Mouse (Mus musculus) forebrain, embryonic 16.5 days (tissue): ENCODE measurements around the gene Gm614. TPM values are rescaled to one million over a fixed set of nuclear protein-coding genes. Genes with fewer than 3 reads are reported as not detected.
A peak's percentile ranks its signal among the peaks of the same experiment; 100 is the strongest.

Experiments
- ATAC-seq: fragments of 200-750 bp; cut with Nextera tagmentation; 2 replicates; pipeline ENCODE4 v1.8.0; 2017; ENCODE audit warnings: mild to moderate bottlenecking, moderate library complexity
- H3K27ac ChIP-seq: fragments of 300-500 bp; sonication (generic); 2 replicates; pipeline ENCODE4 v1.5.1; 2014; ENCODE audit warnings: low read length, control low read depth
- H3K27me3 ChIP-seq: fragments of 300-500 bp; sonication (generic); replicated peaks from 2 replicates; pipeline ENCODE4 v1.6.1; 2014; ENCODE audit warnings: low read length; ENCODE audit not compliant: control insufficient read depth, insufficient read depth
- H3K36me3 ChIP-seq: fragments of 300-500 bp; sonication (generic); 2 replicates; pipeline ENCODE4 v1.6.1; 2014; ENCODE audit not compliant: control insufficient read depth, insufficient read depth
- H3K4me1 ChIP-seq: fragments of 300-500 bp; sonication (generic); replicated peaks from 2 replicates; pipeline ENCODE4 v1.6.1; 2014; ENCODE audit warnings: low read length; ENCODE audit not compliant: control insufficient read depth, insufficient read depth
- H3K4me2 ChIP-seq: fragments of 300-500 bp; sonication (generic); 2 replicates; pipeline ENCODE4 v1.6.1; 2014; ENCODE audit warnings: mild to moderate bottlenecking, low read length, control low read depth
- H3K4me3 ChIP-seq: fragments of 300-500 bp; sonication (generic); replicated peaks from 2 replicates; pipeline ENCODE4 v1.5.1; 2014; ENCODE audit warnings: mild to moderate bottlenecking, low read length, control low read depth
- H3K9ac ChIP-seq: fragments of 300-500 bp; sonication (generic); replicated peaks from 2 replicates; pipeline ENCODE4 v1.6.1; 2014; ENCODE audit warnings: low read depth, low read length, control low read depth
- H3K9me3 ChIP-seq: fragments of 300-500 bp; sonication (generic); 2 replicates; pipeline ENCODE4 v1.6.1; 2016; ENCODE audit warnings: low read length; ENCODE audit not compliant: control insufficient read depth
- WGBS: fragments of 180-500 bp; shearing (Covaris S2); extraction: QIAGEN DNeasy Blood & Tissue Kit; methylation state at CpG from one replicate; pipeline ENCODE4 v1.1.7; 2014; 5-methylcytosine and 5-hydroxymethylcytosine counted together
- polyA plus RNA-seq: library from polyadenylated mRNA; unstranded; fragments of >200 nt; fragmentation: Nextera tagmentation; extraction: Ambion mirVana; gene quantifications from 2 replicates; pipeline ENCODE4 v1.2.1, GENCODE M21; 2015

The Gm614 gene
- polyA plus RNA-seq, 1 experiment from 2014 or later, result not detected

GRCm38 (mm10) chrX:101268025-101268754 is 4.4 kb upstream of the Gm614 start, which contains the start of gene Il2rg:
Il2rg (minus strand) TSS chrX:101268255.
- H3K27me3 ChIP-seq, result no peaks in the 10 kb centered on the region
- no peak within 1 kb of the TSS for H3K4me2 ChIP-seq
- H3K27ac ChIP-seq, result no peak within 1 kb of the TSS
- 82% methylated on average over 5 of the region's 5 CpGs for WGBS
- H3K9ac ChIP-seq, result no peak within 1 kb of the TSS
- H3K4me1 ChIP-seq, result no peaks in the 10 kb centered on the region
- no peaks in the 10 kb centered on the region for H3K36me3 ChIP-seq
- H3K9me3 ChIP-seq, result no peaks in the 10 kb centered on the region
- ATAC-seq, result no peak
- H3K4me3 ChIP-seq, result no peak within 1 kb of the TSS

GRCm38 (mm10) chrX:101266631-101267030 is 2.8 kb upstream of the Gm614 start:
- 97% methylated on average over 6 of the region's 6 CpGs for WGBS

GRCm38 (mm10) chrX:101260441-101261325 is 3.1 kb downstream of the Gm614 start:
- ATAC-seq, result peak; percentile 47
- Histone ChIP-seq H3K4me1 (peaks cover 7% of the 10 kb centered on the region; the same call in 1 of the 2 replicates), H3K4me3 (no peak overlapping the region), H3K27ac (peak overlapping the region; percentile 28; the same call in 1 of the 2 replicates), H3K36me3 (no peaks in the 10 kb centered on the region), H3K9me3 (no peaks in the 10 kb centered on the region), H3K9ac (no peak overlapping the region), H3K4me2 (no peak overlapping the region), H3K27me3 (no peaks in the 10 kb centered on the region)
- 17% methylated on average over 9 of the region's 13 CpGs for WGBS

More at GRCm38 (mm10) chrX:101266631-101267030, 2.8 kb upstream of the Gm614 start:
- no peaks in the 10 kb centered on the region for H3K9me3 ChIP-seq
- H3K36me3 ChIP-seq, result no peaks in the 10 kb centered on the region
- no peak for ATAC-seq
- H3K27me3 ChIP-seq, result no peaks in the 10 kb centered on the region
- H3K4me1 ChIP-seq, result no peaks in the 10 kb centered on the region
- no peak overlapping the region for H3K9ac ChIP-seq
- H3K27ac ChIP-seq, result no peak overlapping the region
- no peak overlapping the region for H3K4me3 ChIP-seq
- no peak overlapping the region for H3K4me2 ChIP-seq

GRCm38 (mm10) chrX:101256603-101257002 is 7.2 kb downstream of the Gm614 start:
- peaks cover 12% of the 10 kb centered on the region for H3K4me1 ChIP-seq
- H3K4me3 ChIP-seq, result no peak overlapping the region
- WGBS, result 83% methylated on average over 13 of the region's 13 CpGs
- H3K27ac ChIP-seq, result no peak overlapping the region
- no peak for ATAC-seq
- no peaks in the 10 kb centered on the region for H3K27me3 ChIP-seq
- no peak overlapping the region for H3K4me2 ChIP-seq
- no peaks in the 10 kb centered on the region for H3K36me3 ChIP-seq
- no peak overlapping the region for H3K9ac ChIP-seq
- no peaks in the 10 kb centered on the region for H3K9me3 ChIP-seq

GRCm38 (mm10) chrX:101254740-101255139 is 9.1 kb downstream of the Gm614 start:
- Histone ChIP-seq H3K4me1 (peaks cover 5% of the 10 kb centered on the region; the same call in 1 of the 2 replicates), H3K27ac (no peak overlapping the region), H3K9ac (peak overlapping the region; percentile 53), H3K4me3 (peak overlapping the region; percentile 54), H3K9me3 (no peaks in the 10 kb centered on the region), H3K36me3 (no peaks in the 10 kb centered on the region), H3K27me3 (no peaks in the 10 kb centered on the region), H3K4me2 (peak overlapping the region; percentile 71)
- ATAC-seq, result peak; percentile 34
- WGBS, result 18% methylated on average over 25 of the region's 26 CpGs

- Histone ChIP-seq H3K4me1 (peaks cover 5% of the 10 kb centered on the region; the same call in 1 of the 2 replicates), H3K36me3 (no peaks in the 10 kb centered on the region), H3K27me3 (no peaks in the 10 kb centered on the region), H3K9ac (peak within 1 kb of the TSS; percentile 53), H3K4me3 (peak within 1 kb of the TSS; percentile 54), H3K9me3 (no peaks in the 10 kb centered on the region), H3K27ac (no peak within 1 kb of the TSS), H3K4me2 (peak within 1 kb of the TSS; percentile 71)
- ATAC-seq, result peak; percentile 96
- 23% methylated on average over 46 of the region's 47 CpGs for WGBS
Observed at GRCm38 (mm10) chrX:101253952-101254729, 9.7 kb downstream of the Gm614 start, which contains the start of gene Foxo4. Foxo4 (plus strand) TSS chrX:101254528.

- Histone ChIP-seq H3K4me3 (no peak overlapping the region), H3K27ac (no peak overlapping the region), H3K36me3 (no peaks in the 10 kb centered on the region), H3K4me1 (no peaks in the 10 kb centered on the region), H3K9ac (no peak overlapping the region), H3K27me3 (no peaks in the 10 kb centered on the region), H3K4me2 (no peak overlapping the region), H3K9me3 (no peaks in the 10 kb centered on the region)
- WGBS, result 42% methylated on average over 1 of the region's 1 CpGs
- ATAC-seq, result no peak
Observed at GRCm38 (mm10) chrX:101245011-101245410, 18.8 kb downstream of the Gm614 start.

GRCm38 (mm10) chrX:101222796-101223162 is 41.0 kb downstream of the Gm614 start:
- WGBS, result 23% methylated on average over 7 of the region's 7 CpGs
- peak overlapping the region; percentile 45 for H3K4me3 ChIP-seq
- no peak; the same call in 1 of the 2 replicates for ATAC-seq
- peak overlapping the region; percentile 55 for H3K4me2 ChIP-seq
- H3K27ac ChIP-seq, result peak overlapping the region; percentile 61; the same call in 1 of the 2 replicates
- no peaks in the 10 kb centered on the region for H3K9me3 ChIP-seq
- peaks cover 8% of the 10 kb centered on the region for H3K4me1 ChIP-seq
- H3K9ac ChIP-seq, result peak overlapping the region; percentile 45
- H3K27me3 ChIP-seq, result no peaks in the 10 kb centered on the region
- H3K36me3 ChIP-seq, result no peaks in the 10 kb centered on the region
